ENCODE assay signal across 8 mouse cellular contexts in the genomic region with DNA sequence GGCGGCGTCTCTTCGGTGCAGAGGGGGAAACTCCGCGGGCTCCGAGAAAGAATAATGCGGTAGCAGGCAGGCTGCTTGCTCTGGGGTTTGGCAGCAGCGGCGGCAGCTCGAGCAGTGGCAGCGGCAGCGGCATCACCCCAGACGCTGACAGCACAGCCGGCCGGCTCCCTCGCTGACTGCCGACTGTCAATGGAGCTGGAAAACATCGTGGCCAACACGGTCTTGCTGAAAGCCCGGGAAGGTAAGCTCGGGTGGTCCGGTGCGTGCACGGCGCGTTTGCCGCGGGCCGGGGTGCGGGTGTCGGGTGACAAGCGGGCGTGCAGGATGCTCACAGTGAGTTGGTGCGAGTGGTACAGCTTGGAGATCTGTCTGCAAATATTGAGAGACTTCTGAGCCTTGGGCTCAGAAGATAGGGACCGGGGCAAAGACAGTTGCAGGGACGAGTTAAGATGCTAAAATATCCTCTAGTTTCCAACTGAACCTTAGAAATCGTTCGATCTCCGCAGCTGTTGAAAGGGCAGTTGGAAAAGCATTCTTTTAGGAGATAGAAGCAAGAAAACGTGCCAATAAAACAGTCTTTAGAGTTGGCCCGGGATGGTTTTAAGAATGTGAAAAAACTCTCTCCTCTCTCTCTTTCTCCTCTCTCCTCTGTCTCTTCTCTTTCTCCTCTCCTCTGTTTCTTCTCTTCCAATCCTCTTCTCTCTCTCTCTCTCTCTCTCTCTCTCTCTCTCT. TPM values are rescaled to one million over a fixed set of nuclear protein-coding genes. Genes with fewer than 3 reads are reported as not detected.
DNase-seq lines count a peak whose midpoint lies in the region; ATAC-seq and TF ChIP-seq lines count a peak whose summit lies in the region.

No protein-coding gene starts in this region.

- peak overlapping the region; percentile 70 for H3K4me2 ChIP-seq in embryonic facial prominence, embryonic 13.5 days
- peak overlapping the region; percentile 88 for H3K4me2 ChIP-seq in heart, embryonic 13.5 days
- H3K4me2 ChIP-seq in limb, embryonic 11.5 days (ENCODE audit: low read depth, severe bottlenecking) = peak overlapping the region; percentile 48
- H3K4me2 ChIP-seq in neural tube, embryonic 11.5 days (ENCODE audit: low read depth) = peak overlapping the region; percentile 73

- no peak for TF ChIP-seq CTCF in left cerebral cortex, adult 2 months (IDR thresholded peaks at IDR 0.05)

- H3K4me1 ChIP-seq in embryonic facial prominence, embryonic 13.5 days = peaks cover 20% of the 10 kb centered on the region
- peaks cover 48% of the 10 kb centered on the region for H3K4me1 ChIP-seq in heart, embryonic 13.5 days
- H3K4me1 ChIP-seq in limb, embryonic 11.5 days (ENCODE audit: control insufficient read depth, insufficient read depth, low read length) = peaks cover 7% of the 10 kb centered on the region; the same call in 1 of the 2 replicates
- H3K4me1 ChIP-seq in neural tube, embryonic 11.5 days (ENCODE audit: control insufficient read depth, insufficient read depth, low read length) = peaks cover 6% of the 10 kb centered on the region; the same call in 1 of the 2 replicates

- WGBS in embryonic facial prominence, embryonic 13.5 days = under 1% methylated on average over 41 of the region's 41 CpGs
- WGBS in heart, embryonic 13.5 days = under 1% methylated on average over 40 of the region's 41 CpGs
- whole genome bisulfite sequencing in limb, embryonic 11.5 days = under 1% methylated on average over 41 of the region's 41 CpGs
- under 1% methylated on average over 41 of the region's 41 CpGs for WGBS in neural tube, embryonic 11.5 days

- H3K27me3 ChIP-seq in embryonic facial prominence, embryonic 13.5 days = no peaks in the 10 kb centered on the region
- no peaks in the 10 kb centered on the region for H3K27me3 ChIP-seq in heart, embryonic 13.5 days (replicated peaks)
- no peaks in the 10 kb centered on the region for H3K27me3 ChIP-seq in limb, embryonic 11.5 days (ENCODE audit: control insufficient read depth, insufficient read depth, low read length)
- no peaks in the 10 kb centered on the region for H3K27me3 ChIP-seq in neural tube, embryonic 11.5 days (ENCODE audit: control insufficient read depth, insufficient read depth, low read length)

- ATAC-seq in embryonic facial prominence, embryonic 13.5 days (ENCODE audit: insufficient number of reproducible peaks, insufficient read depth, low FRiP score, low TSS enrichment, low read depth) = peak; percentile 17
- ATAC-seq in heart, embryonic 13.5 days (ENCODE audit: extremely low read depth, insufficient number of reproducible peaks, low FRiP score, low TSS enrichment) = peak; percentile 17; the same call in 1 of the 2 replicates
- ATAC-seq in limb, embryonic 11.5 days (ENCODE audit: insufficient number of reproducible peaks, low FRiP score, low TSS enrichment, low read depth) = peak; percentile 61
- peak; percentile 52; the same call in 1 of the 2 replicates for ATAC-seq in neural tube, embryonic 11.5 days (ENCODE audit: insufficient read depth, low FRiP score, low TSS enrichment)
- no peak; the same call in 1 of the 2 replicates for ATAC-seq in monocyte, adult 5-6 weeks (replicated peaks; ENCODE audit: insufficient number of reproducible peaks, low FRiP score, low TSS enrichment, poor library complexity, severe bottlenecking)

- no peaks in the 10 kb centered on the region for H3K9me3 ChIP-seq in embryonic facial prominence, embryonic 13.5 days
- no peaks in the 10 kb centered on the region for H3K9me3 ChIP-seq in heart, embryonic 13.5 days
- H3K9me3 ChIP-seq in limb, embryonic 11.5 days (ENCODE audit: control insufficient read depth, low read length) = no peaks in the 10 kb centered on the region
- H3K9me3 ChIP-seq in neural tube, embryonic 11.5 days (ENCODE audit: control insufficient read depth, low read length) = no peaks in the 10 kb centered on the region

- DNase-seq in left cerebral cortex, adult 2 months (ENCODE audit: extremely low spot score in 1 of 2, low spot score in 2 of 2) = peak; percentile 60 to 62
- DNase-seq in left cerebral cortex, postnatal 4 days = no peak
- DNase-seq in Muller cell, postnatal 12 days (ENCODE audit: inconsistent ontology term) = peak; percentile 76
- DNase-seq in limb, embryonic 11.5 days (ENCODE audit: low spot score) = peak; percentile 80
- DNase-seq in neural tube, embryonic 11.5 days (ENCODE audit: low spot score) = peak; percentile 70

- H3K27ac ChIP-seq in left cerebral cortex, adult 2 months = peak overlapping the region; percentile 84
- peak overlapping the region; percentile 96 for H3K27ac ChIP-seq in embryonic facial prominence, embryonic 13.5 days
- H3K27ac ChIP-seq in heart, embryonic 13.5 days (replicated peaks) = peak overlapping the region; percentile 97
- H3K27ac ChIP-seq in limb, embryonic 11.5 days (replicated peaks; ENCODE audit: low read depth, low read length) = no peak overlapping the region; the same call in 1 of the 2 replicates
- peak overlapping the region; percentile 87 for H3K27ac ChIP-seq in neural tube, embryonic 11.5 days (ENCODE audit: low read depth, low read length)

- intact Hi-C loops in left cerebral cortex, adult 2 months (cut with DNase I) = no loop called here
- intact Hi-C loops in left cerebral cortex, postnatal 4 days (cut with DNase I) = loop anchor here (10.0 kb wide), 1 partner anchor 334 kb away; the partner anchor contains the start of gene Csf2ra

- H3K36me3 ChIP-seq in embryonic facial prominence, embryonic 13.5 days = no peaks in the 10 kb centered on the region
- H3K36me3 ChIP-seq in heart, embryonic 13.5 days = no peaks in the 10 kb centered on the region
- no peaks in the 10 kb centered on the region for H3K36me3 ChIP-seq in limb, embryonic 11.5 days (ENCODE audit: control insufficient read depth, insufficient read depth, low read length)
- no peaks in the 10 kb centered on the region for H3K36me3 ChIP-seq in neural tube, embryonic 11.5 days (ENCODE audit: control insufficient read depth, insufficient read depth, low read length)

- peak overlapping the region; percentile 84 for H3K9ac ChIP-seq in embryonic facial prominence, embryonic 13.5 days
- peak overlapping the region; percentile 92 for H3K9ac ChIP-seq in heart, embryonic 13.5 days
- peak overlapping the region; percentile 24; the same call in 1 of the 2 replicates for H3K9ac ChIP-seq in limb, embryonic 11.5 days (ENCODE audit: low read length)
- peak overlapping the region; percentile 89 for H3K9ac ChIP-seq in neural tube, embryonic 11.5 days (ENCODE audit: low read length)

- peak overlapping the region; percentile 96 for H3K4me3 ChIP-seq in left cerebral cortex, adult 2 months
- peak overlapping the region; percentile 73 for H3K4me3 ChIP-seq in embryonic facial prominence, embryonic 13.5 days
- peak overlapping the region; percentile 91 for H3K4me3 ChIP-seq in heart, embryonic 13.5 days
- peak overlapping the region; percentile 81 for H3K4me3 ChIP-seq in limb, embryonic 11.5 days (ENCODE audit: low read depth, low read length)
- H3K4me3 ChIP-seq in neural tube, embryonic 11.5 days (ENCODE audit: low read depth, low read length) = peak overlapping the region; percentile 61

RNA-seq across cellular contexts. Expression of gene Grk5, which starts 1.0 kb away (rescaled TPM):
- 10 to 100 TPM; 18.2 to 18.5 TPM for total RNA-seq in left cerebral cortex, adult 2 months (2021)
- 10 to 100 TPM; 21.5 to 22.2 TPM for total RNA-seq in left cerebral cortex, postnatal 4 days (2021)
- 2.9 and 3.6 TPM in 2 replicates for polyA plus RNA-seq in embryonic facial prominence, embryonic 13.5 days (2015; fragmentation: Nextera tagmentation; extraction: Ambion mirVana)
- 3.4 and 3.7 TPM in 2 replicates for polyA plus RNA-seq in heart, embryonic 13.5 days (2015; fragmentation: Nextera tagmentation; extraction: Ambion mirVana)
- 2.0 and 2.3 TPM in 2 replicates for polyA plus RNA-seq in limb, embryonic 11.5 days (2014; fragmentation: Nextera tagmentation; extraction: Ambion mirVana)
- 2.6 and 3.4 TPM in 2 replicates for polyA plus RNA-seq in neural tube, embryonic 11.5 days (2014; fragmentation: Nextera tagmentation; extraction: Ambion mirVana)
- total RNA-seq in monocyte, adult 5-6 weeks (2017) = 78.4 to 91.2 TPM (median 81.3 TPM) in 3 replicates

RNA-seq across cellular contexts. Expression of gene Prdx3, which starts 16.2 kb away (rescaled TPM):
- 10 to 100 TPM; 66.7 to 67.0 TPM for total RNA-seq in left cerebral cortex, adult 2 months (2021)
- total RNA-seq in left cerebral cortex, postnatal 4 days (2021) = 10 to 100 TPM; 76.1 to 78.4 TPM
- 104 and 105 TPM in 2 replicates for polyA plus RNA-seq in embryonic facial prominence, embryonic 13.5 days (2015; fragmentation: Nextera tagmentation; extraction: Ambion mirVana)
- polyA plus RNA-seq in heart, embryonic 13.5 days (2015; fragmentation: Nextera tagmentation; extraction: Ambion mirVana) = 159 and 171 TPM in 2 replicates
- polyA plus RNA-seq in limb, embryonic 11.5 days (2014; fragmentation: Nextera tagmentation; extraction: Ambion mirVana) = 77.5 and 79.9 TPM in 2 replicates
- polyA plus RNA-seq in neural tube, embryonic 11.5 days (2014; fragmentation: Nextera tagmentation; extraction: Ambion mirVana) = 115 and 119 TPM in 2 replicates
- total RNA-seq in monocyte, adult 5-6 weeks (2017) = 36.3 to 46.6 TPM (median 37.6 TPM) in 3 replicates

RNA-seq across cellular contexts. Expression of gene Sfxn4, which starts 29.3 kb away (rescaled TPM):
- 10 to 100 TPM; 14.7 to 15.2 TPM for total RNA-seq in left cerebral cortex, adult 2 months (2021)
- 10 to 100 TPM in 1 of 2 experiments, 1 to 10 TPM in 1; 9.5 to 11.2 TPM for total RNA-seq in left cerebral cortex, postnatal 4 days (2021)
- polyA plus RNA-seq in embryonic facial prominence, embryonic 13.5 days (2015; fragmentation: Nextera tagmentation; extraction: Ambion mirVana) = 11.6 and 11.9 TPM in 2 replicates
- 6.9 and 7.2 TPM in 2 replicates for polyA plus RNA-seq in heart, embryonic 13.5 days (2015; fragmentation: Nextera tagmentation; extraction: Ambion mirVana)
- 13.9 and 14.4 TPM in 2 replicates for polyA plus RNA-seq in limb, embryonic 11.5 days (2014; fragmentation: Nextera tagmentation; extraction: Ambion mirVana)
- polyA plus RNA-seq in neural tube, embryonic 11.5 days (2014; fragmentation: Nextera tagmentation; extraction: Ambion mirVana) = 12.9 and 14.4 TPM in 2 replicates
- total RNA-seq in monocyte, adult 5-6 weeks (2017) = 0.86 to 2.1 TPM (median 1.3 TPM) in 3 replicates

Comparison
In these comparisons a context has a peak if more than half of its experiments do, and no peak if none do; other contexts are left out.
1. H3K9ac ChIP-seq: peak in every context shown above with its lines; median percentile 92 in heart, embryonic 13.5 days; 89 in neural tube, embryonic 11.5 days; 84 in embryonic facial prominence, embryonic 13.5 days; 24 in limb, embryonic 11.5 days.